In the genomic region with DNA sequence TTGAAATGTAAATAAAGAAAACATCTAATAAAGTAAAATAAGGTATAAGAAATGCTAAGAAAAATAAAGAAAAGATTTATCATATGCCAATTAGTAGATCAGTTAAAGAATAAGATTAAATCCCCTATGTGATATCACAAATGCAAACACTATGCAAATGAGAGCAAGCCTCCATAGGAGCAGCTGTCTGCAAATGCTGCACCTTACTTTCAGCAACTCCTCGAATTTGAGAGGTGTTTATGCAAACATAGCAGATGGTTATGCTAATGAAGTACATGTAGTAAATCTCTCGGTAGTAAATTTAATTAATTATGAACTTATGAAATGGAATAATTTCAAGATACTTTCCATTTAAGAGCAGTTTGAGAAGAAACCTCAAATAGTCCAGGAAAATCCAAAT, we compare ENCODE assay signal across 19 mouse cellular contexts.
DNase-seq lines count a peak whose midpoint lies in the region; ATAC-seq lines count a peak whose summit lies in the region.
"Had no signal": no experiment of that assay in that cellular context is flagged by ENCODE, and none has a peak within 500 bp of the region (broad histone marks: within the 10 kb centered on the region; RNA-seq: fewer than 3 reads in every experiment).

No protein-coding gene starts in this region.

- H3K4me2 ChIP-seq in forebrain, embryonic 12.5 days: no peak overlapping the region
- no peak overlapping the region for H3K4me2 ChIP-seq in forebrain, embryonic 11.5 days (ENCODE audit: low read depth, low read length, severe bottlenecking)
- H3K4me2 ChIP-seq in midbrain, embryonic 12.5 days (replicated peaks): no peak overlapping the region
- H3K4me2 ChIP-seq in forebrain, embryonic 14.5 days (ENCODE audit: low read length): no peak overlapping the region
- H3K4me2 ChIP-seq: heart, embryonic 12.5 days; hindbrain, embryonic 13.5 days; intestine, embryonic 15.5 days had no signal

- no peak overlapping the region for H3K4me3 ChIP-seq in forebrain, embryonic 12.5 days (replicated peaks)
- no peak overlapping the region for H3K4me3 ChIP-seq in forebrain, embryonic 11.5 days (ENCODE audit: low read depth, low read length)
- no peak overlapping the region for H3K4me3 ChIP-seq in midbrain, embryonic 12.5 days
- no peak overlapping the region for H3K4me3 ChIP-seq in midbrain, embryonic 10.5 days
- H3K4me3 ChIP-seq in forebrain, embryonic 14.5 days (ENCODE audit: low read depth, low read length): no peak overlapping the region
- no peak overlapping the region for H3K4me3 ChIP-seq in limb, embryonic 10.5 days
- H3K4me3 ChIP-seq: embryonic facial prominence, embryonic 10.5 days; heart, embryonic 12.5 days; hindbrain, embryonic 13.5 days; intestine, embryonic 15.5 days had no signal

- H3K36me3 ChIP-seq in forebrain, embryonic 12.5 days (replicated peaks): no peaks in the 10 kb centered on the region
- no peaks in the 10 kb centered on the region for H3K36me3 ChIP-seq in forebrain, embryonic 11.5 days (ENCODE audit: control insufficient read depth, insufficient read depth, low read length)
- no peaks in the 10 kb centered on the region for H3K36me3 ChIP-seq in midbrain, embryonic 12.5 days
- H3K36me3 ChIP-seq in midbrain, embryonic 10.5 days: no peaks in the 10 kb centered on the region
- no peaks in the 10 kb centered on the region for H3K36me3 ChIP-seq in forebrain, embryonic 14.5 days (ENCODE audit: control insufficient read depth, insufficient read depth, low read length)
- no peaks in the 10 kb centered on the region for H3K36me3 ChIP-seq in limb, embryonic 10.5 days
- H3K36me3 ChIP-seq: embryonic facial prominence, embryonic 10.5 days; G1E; heart, embryonic 12.5 days; hindbrain, embryonic 13.5 days; intestine, embryonic 15.5 days had no signal

- H3K9ac ChIP-seq in forebrain, embryonic 12.5 days: no peak overlapping the region
- H3K9ac ChIP-seq in forebrain, embryonic 11.5 days (ENCODE audit: low read length): no peak overlapping the region
- no peak overlapping the region for H3K9ac ChIP-seq in midbrain, embryonic 12.5 days (replicated peaks)
- H3K9ac ChIP-seq in forebrain, embryonic 14.5 days (ENCODE audit: low read length): no peak overlapping the region
- H3K9ac ChIP-seq: heart, embryonic 12.5 days; hindbrain, embryonic 13.5 days; intestine, embryonic 15.5 days had no signal

- H3K4me1 ChIP-seq in forebrain, embryonic 12.5 days: no peaks in the 10 kb centered on the region
- no peaks in the 10 kb centered on the region for H3K4me1 ChIP-seq in forebrain, embryonic 11.5 days (replicated peaks; ENCODE audit: control insufficient read depth, insufficient read depth, low read length)
- no peaks in the 10 kb centered on the region for H3K4me1 ChIP-seq in midbrain, embryonic 12.5 days
- H3K4me1 ChIP-seq in midbrain, embryonic 10.5 days: no peaks in the 10 kb centered on the region
- H3K4me1 ChIP-seq in forebrain, embryonic 14.5 days (ENCODE audit: control insufficient read depth, insufficient read depth, low read length): no peaks in the 10 kb centered on the region
- H3K4me1 ChIP-seq in limb, embryonic 10.5 days: no peaks in the 10 kb centered on the region
- H3K4me1 ChIP-seq: embryonic facial prominence, embryonic 10.5 days; heart, embryonic 12.5 days; hindbrain, embryonic 13.5 days; intestine, embryonic 15.5 days had no signal

- H3K9me3 ChIP-seq in forebrain, embryonic 12.5 days: no peaks in the 10 kb centered on the region
- H3K9me3 ChIP-seq in forebrain, embryonic 11.5 days (ENCODE audit: control insufficient read depth, low read length): no peaks in the 10 kb centered on the region
- no peaks in the 10 kb centered on the region for H3K9me3 ChIP-seq in midbrain, embryonic 12.5 days
- H3K9me3 ChIP-seq in midbrain, embryonic 10.5 days (replicated peaks): no peaks in the 10 kb centered on the region
- H3K9me3 ChIP-seq in forebrain, embryonic 14.5 days (replicated peaks; ENCODE audit: control insufficient read depth, low read length): no peaks in the 10 kb centered on the region
- no peaks in the 10 kb centered on the region for H3K9me3 ChIP-seq in limb, embryonic 10.5 days (replicated peaks)
- H3K9me3 ChIP-seq: embryonic facial prominence, embryonic 10.5 days; G1E; heart, embryonic 12.5 days; hindbrain, embryonic 13.5 days; intestine, embryonic 15.5 days had no signal

- no peak for DNase-seq in forebrain, embryonic 11.5 days (ENCODE audit: low spot score)
- DNase-seq in midbrain, embryonic 10.5 days (ENCODE audit: low spot score): no peak
- peak; percentile 81 for DNase-seq in forebrain, embryonic 14.5 days (ENCODE audit: low spot score)
- peak; percentile 1 for DNase-seq in telencephalon, adult 2 months (ENCODE audit: low read depth, low spot score)
- no peak for DNase-seq in limb, embryonic 10.5 days (ENCODE audit: low spot score)
- DNase-seq: adrenal gland, adult 8-10 months; adrenal gland, postnatal 36 days; B cell, adult 2 months; cerebellum, adult 18-20 months; cerebellum, postnatal 10 days; gastrocnemius, postnatal 14 days had no signal

- H3K27me3 ChIP-seq in forebrain, embryonic 12.5 days: no peaks in the 10 kb centered on the region
- no peaks in the 10 kb centered on the region for H3K27me3 ChIP-seq in forebrain, embryonic 11.5 days (ENCODE audit: control insufficient read depth, insufficient read depth, low read length)
- H3K27me3 ChIP-seq in midbrain, embryonic 12.5 days: no peaks in the 10 kb centered on the region
- H3K27me3 ChIP-seq in midbrain, embryonic 10.5 days (ENCODE audit: low read depth, poor library complexity, severe bottlenecking): no peaks in the 10 kb centered on the region
- H3K27me3 ChIP-seq in forebrain, embryonic 14.5 days (replicated peaks; ENCODE audit: control insufficient read depth, insufficient read depth, low read length): no peaks in the 10 kb centered on the region
- H3K27me3 ChIP-seq in limb, embryonic 10.5 days (ENCODE audit: low read depth, poor library complexity, severe bottlenecking): no peaks in the 10 kb centered on the region
- H3K27me3 ChIP-seq: heart, embryonic 12.5 days; hindbrain, embryonic 13.5 days; intestine, embryonic 15.5 days had no signal

- H3K27ac ChIP-seq in forebrain, embryonic 12.5 days: no peak overlapping the region
- no peak overlapping the region for H3K27ac ChIP-seq in forebrain, embryonic 11.5 days (ENCODE audit: low read depth, low read length)
- H3K27ac ChIP-seq in midbrain, embryonic 12.5 days (replicated peaks): no peak overlapping the region
- no peak overlapping the region for H3K27ac ChIP-seq in midbrain, embryonic 10.5 days (replicated peaks)
- no peak overlapping the region for H3K27ac ChIP-seq in forebrain, embryonic 14.5 days (ENCODE audit: low read depth, low read length)
- no peak overlapping the region for H3K27ac ChIP-seq in limb, embryonic 10.5 days
- H3K27ac ChIP-seq: embryonic facial prominence, embryonic 10.5 days; hindbrain, embryonic 13.5 days; intestine, embryonic 15.5 days had no signal

- 61% methylated on average over 2 of the region's 2 CpGs for WGBS in forebrain, embryonic 12.5 days
- 63% methylated on average over 2 of the region's 2 CpGs for WGBS in forebrain, embryonic 11.5 days
- WGBS in midbrain, embryonic 12.5 days: 37% methylated on average over 2 of the region's 2 CpGs
- 74% methylated on average over 2 of the region's 2 CpGs for WGBS in midbrain, embryonic 10.5 days
- 30% methylated on average over 2 of the region's 2 CpGs for WGBS in forebrain, embryonic 14.5 days
- 74% methylated on average over 2 of the region's 2 CpGs for WGBS in limb, embryonic 10.5 days

- peak; percentile 69; the same call in 1 of the 2 replicates for ATAC-seq in forebrain, embryonic 12.5 days (ENCODE audit: low FRiP score)
- no peak for ATAC-seq in forebrain, embryonic 11.5 days (replicated peaks; ENCODE audit: low FRiP score)
- peak; percentile 62; the same call in 1 of the 2 replicates for ATAC-seq in midbrain, embryonic 12.5 days (ENCODE audit: low FRiP score, low read depth)
- ATAC-seq in forebrain, embryonic 14.5 days: peak; percentile 96
- ATAC-seq: CD4-positive, CD25-positive, alpha-beta regulatory T cell, adult 4 months; intestine, embryonic 15.5 days had no signal

Comparison
In these comparisons a context has a peak if more than half of its experiments do, and no peak if none do; other contexts are left out.
1. DNase-seq: peak in forebrain, embryonic 14.5 days (single experiment) and telencephalon, adult 2 months (single experiment); none in forebrain, embryonic 11.5 days (single experiment), midbrain, embryonic 10.5 days (single experiment) and limb, embryonic 10.5 days (single experiment).